Mouse (Mus musculus): ENCODE measurements around the gene Gal3st2.
"Not testable (repeated sequence)": the region's sequence is repeated elsewhere in the genome, so short reads cannot be mapped to it uniquely, and the experiment has no call there.

GRCm38 (mm10) chr1:93881778-93882177, 20.7 kb downstream of the Gal3st2 start:
- not testable (repeated sequence) for TF ChIP-seq GATA1, TAL1 (IDR thresholded peaks at IDR 0.05; ENCODE audit: low read length)
